Mouse (Mus musculus) cortical plate, adult 2 months (tissue): ENCODE measurements around the gene Ifi202b. TPM values are rescaled to one million over a fixed set of nuclear protein-coding genes. Genes with fewer than 3 reads are reported as not detected.
"Not testable (repeated sequence)": the region's sequence is repeated elsewhere in the genome, so short reads cannot be mapped to it uniquely, and the experiment has no call there.

Experiments
- H3K27ac ChIP-seq: fragments of 200-500 bp; 2 replicates; pipeline ENCODE4 v1.5.1; 2012; ENCODE audit warnings: low read length, control low read depth, inconsistent platforms; ENCODE audit not compliant: insufficient read depth
- H3K4me1 ChIP-seq: fragments of 200-500 bp; 2 replicates; pipeline ENCODE4 v1.6.1; 2011; ENCODE audit warnings: low read length; ENCODE audit not compliant: control insufficient read depth, insufficient read depth
- H3K4me3 ChIP-seq: fragments of 200-500 bp; 2 replicates; pipeline ENCODE4 v1.5.1; 2011; ENCODE audit warnings: mild to moderate bottlenecking, low read length, control low read depth; ENCODE audit not compliant: insufficient read depth
- CTCF ChIP-seq: fragments of 200-500 bp; IDR thresholded peaks from 2 replicates; pipeline ENCODE4 v1.5.1; 2011; ENCODE audit warnings: mild to moderate bottlenecking, control low read depth, low read length; ENCODE audit not compliant: insufficient read depth; ENCODE audit errors: extremely low read depth
- POLR2A ChIP-seq: fragments of 200-500 bp; IDR thresholded peaks from 2 replicates; pipeline ENCODE4 v1.6.1; 2011; ENCODE audit warnings: mild to moderate bottlenecking, low read length, control low read depth; ENCODE audit not compliant: insufficient read depth; ENCODE audit errors: extremely low read depth
- polyA plus RNA-seq: library from polyadenylated mRNA; depleted of rRNA; stranded (reverse); fragments of >200 nt; gene quantifications from 2 replicates; pipeline ENCODE4 v1.2.3, GENCODE M21; 2012; rRNA removed

Ifi202b gene
- polyA plus RNA-seq, result not detected in 2 replicates

DNA sequence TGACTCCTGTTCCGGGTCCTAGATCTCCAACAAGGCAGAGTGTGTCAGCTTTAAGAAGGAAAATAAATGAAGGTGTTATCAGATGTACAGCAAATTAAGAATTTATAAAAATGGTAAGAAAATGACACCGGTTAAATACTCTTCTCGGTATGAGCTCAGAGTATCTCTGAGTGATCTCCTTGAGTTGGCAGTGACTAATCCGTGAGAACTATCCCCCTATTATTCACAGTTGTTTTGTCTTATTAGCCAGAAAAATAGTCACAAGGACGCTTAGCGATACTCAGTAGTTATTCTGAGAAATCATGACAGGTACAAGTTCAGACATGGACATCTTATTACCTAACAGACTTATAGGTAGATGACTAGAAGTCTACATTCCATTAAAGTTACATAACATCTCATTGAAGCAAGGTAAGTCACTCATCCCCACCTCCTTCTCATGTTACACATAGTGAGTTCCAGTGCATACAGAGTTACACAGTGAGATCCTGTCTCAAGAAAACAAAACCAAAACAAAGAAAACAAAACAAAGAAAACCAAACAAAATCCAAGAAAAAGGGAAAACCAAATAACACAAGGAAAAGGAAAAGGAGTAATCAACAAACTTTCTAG lies at the start of gene Ifi202b:
TSS of gene Ifi202b (minus strand) at position 51 of the 612 bp plus-strand sequence.
- not testable (repeated sequence) for H3K4me3 ChIP-seq, H3K27ac ChIP-seq, H3K4me1 ChIP-seq

DNA sequence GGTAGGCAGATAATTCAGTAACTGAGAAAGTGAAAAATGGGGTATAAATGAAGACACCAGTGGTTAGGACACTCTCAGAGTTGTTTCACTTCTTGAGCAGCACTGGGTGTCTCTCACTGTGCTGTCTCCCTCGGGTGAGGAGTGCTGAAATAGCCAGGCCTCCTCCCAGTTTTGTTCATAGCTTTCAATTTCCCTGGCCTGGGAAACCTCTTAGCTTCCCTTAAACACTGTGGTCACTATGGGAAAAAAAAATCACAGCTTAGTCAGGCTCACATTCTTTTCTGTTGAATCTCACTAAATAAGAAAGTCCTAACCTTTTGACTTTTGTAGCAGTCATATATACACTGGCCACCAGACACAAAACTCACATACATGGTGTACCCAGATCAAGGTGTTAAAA lies 49.2 kb upstream of the Ifi202b start, which contains the start of gene Ifi205:
TSS of gene Ifi205 (minus strand) at position 113 of the 400 bp plus-strand sequence.
- TF ChIP-seq CTCF (no peak), POLR2A (no peak)
- Histone ChIP-seq H3K4me3 (no peak within 1 kb of the TSS), H3K4me1 (no peaks in the 10 kb centered on the region), H3K27ac (no peak within 1 kb of the TSS)

DNA sequence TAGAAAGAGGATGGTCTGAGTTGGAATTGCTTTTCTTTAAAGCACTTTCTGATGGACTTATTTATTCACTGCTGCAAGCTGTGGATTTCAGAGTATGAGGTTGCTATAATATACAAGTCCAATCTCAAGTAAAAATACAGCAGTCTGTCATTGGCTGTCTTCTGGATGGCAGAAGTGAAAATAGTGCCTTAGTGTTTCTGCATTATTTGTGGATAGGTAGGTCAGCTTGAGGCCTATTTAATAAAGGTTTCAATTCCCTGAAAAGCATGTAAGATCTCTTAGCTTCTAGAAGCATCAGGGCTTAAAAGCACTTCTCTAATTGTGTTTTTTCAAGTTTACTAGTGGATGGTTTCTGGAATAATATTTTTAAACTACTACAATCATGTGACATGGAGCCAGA lies 24.5 kb upstream of the Ifi202b start:
- H3K4me1 ChIP-seq, H3K4me3 ChIP-seq, H3K27ac ChIP-seq: not testable (repeated sequence)

DNA sequence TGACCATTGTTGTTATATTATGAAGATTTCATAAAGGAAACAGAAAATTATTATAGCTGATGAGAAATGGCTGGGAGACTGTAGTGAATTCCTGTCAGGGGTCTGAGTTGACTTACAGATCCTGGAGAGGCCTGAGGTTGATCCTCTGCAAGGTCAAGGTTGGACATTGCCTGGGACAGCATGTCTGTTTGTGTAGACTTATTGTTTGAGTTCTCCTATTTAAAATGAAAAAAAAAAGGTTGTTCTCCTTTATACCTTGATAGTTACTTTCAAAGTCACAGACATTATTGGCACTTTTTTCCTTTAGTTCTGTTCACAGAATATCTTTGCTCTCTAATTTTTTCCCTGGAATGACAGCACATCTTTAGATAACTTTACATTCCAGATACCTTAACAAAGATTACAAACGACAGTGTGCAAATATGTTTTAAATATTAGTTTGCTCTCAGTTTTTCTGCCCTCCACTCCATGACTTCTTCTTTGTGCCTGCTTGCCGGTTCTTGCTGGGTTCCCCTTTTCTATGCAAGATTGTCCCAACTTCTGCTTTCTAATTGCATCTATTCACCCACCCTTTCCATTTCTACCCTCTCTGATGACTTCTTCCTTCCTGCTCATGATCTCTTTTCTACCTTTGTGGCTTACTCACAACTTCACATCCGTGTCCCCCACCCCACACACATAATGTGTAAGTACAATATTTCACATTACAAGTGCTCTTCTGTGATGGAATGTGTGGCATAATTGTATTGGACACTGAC lies 22.0 kb upstream of the Ifi202b start:
- H3K4me3 ChIP-seq, H3K27ac ChIP-seq, H3K4me1 ChIP-seq: not testable (repeated sequence)

DNA sequence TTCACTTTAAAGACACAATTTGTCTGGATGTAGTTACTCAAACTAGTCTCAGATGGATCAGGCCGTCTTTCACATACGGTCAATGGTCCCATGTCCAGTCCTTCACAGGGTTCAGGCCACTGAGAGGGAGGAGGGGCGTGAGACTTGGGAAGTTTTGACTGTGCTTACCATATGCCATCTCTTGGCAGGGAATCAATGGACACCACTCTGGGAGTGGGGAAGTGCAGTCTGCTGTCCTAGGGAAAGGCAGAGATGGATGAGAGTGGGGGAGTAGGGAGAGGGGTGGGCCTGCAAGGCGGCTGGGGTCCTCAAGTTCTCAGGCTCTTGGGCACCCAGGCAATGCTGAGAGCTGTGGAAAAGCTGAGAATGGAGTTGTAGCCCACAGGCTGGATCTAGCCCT lies 12.5 kb upstream of the Ifi202b start:
- no peak for TF ChIP-seq CTCF
- no peak for TF ChIP-seq POLR2A
- Histone ChIP-seq H3K27ac (no peak overlapping the region), H3K4me1 (no peaks in the 10 kb centered on the region), H3K4me3 (no peak overlapping the region)

DNA sequence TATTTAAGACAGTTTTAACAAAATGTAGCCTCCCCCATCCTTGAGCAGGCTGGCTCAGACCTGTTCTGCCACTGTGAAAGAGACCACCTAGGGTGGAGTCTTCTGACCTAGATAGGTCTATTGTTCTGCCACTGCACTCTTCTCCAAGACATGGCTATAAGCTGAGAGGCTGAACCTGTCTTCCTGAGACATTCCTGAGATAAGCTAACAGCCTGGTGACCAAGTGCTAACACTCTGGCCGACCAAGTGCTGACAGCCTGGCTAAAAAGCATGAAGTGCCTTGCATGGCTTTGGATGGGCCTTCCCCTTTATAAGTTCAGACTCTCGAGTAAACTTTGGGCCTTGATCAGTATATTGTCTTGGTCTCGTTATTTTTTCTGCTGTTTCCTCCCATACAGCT lies 1.5 kb downstream of the Ifi202b start:
- H3K4me1 ChIP-seq, H3K4me3 ChIP-seq, H3K27ac ChIP-seq: not testable (repeated sequence)

DNA sequence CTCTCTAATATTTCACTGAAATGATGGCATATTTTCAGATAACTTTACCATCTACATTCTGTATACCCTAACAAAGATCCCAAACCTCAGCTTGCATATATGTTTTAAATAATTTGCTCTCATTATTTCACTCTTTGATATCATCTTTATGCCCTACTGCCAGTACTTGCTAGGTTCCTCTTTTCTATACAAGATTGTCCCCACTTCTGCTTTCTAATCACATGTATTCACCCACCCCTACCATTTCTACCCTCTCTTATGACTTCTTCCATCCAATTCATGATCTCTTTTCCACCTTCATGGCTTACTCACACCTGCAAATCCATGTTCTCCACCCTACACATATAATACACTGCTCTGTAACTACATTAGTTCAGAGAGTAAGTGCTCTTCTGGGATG lies 4.9 kb downstream of the Ifi202b start:
- no peak for TF ChIP-seq CTCF
- TF ChIP-seq POLR2A, result no peak
- Histone ChIP-seq H3K4me1 (no peaks in the 10 kb centered on the region; the same call in 1 of the 2 replicates), H3K4me3 (no peak overlapping the region), H3K27ac (no peak overlapping the region)

DNA sequence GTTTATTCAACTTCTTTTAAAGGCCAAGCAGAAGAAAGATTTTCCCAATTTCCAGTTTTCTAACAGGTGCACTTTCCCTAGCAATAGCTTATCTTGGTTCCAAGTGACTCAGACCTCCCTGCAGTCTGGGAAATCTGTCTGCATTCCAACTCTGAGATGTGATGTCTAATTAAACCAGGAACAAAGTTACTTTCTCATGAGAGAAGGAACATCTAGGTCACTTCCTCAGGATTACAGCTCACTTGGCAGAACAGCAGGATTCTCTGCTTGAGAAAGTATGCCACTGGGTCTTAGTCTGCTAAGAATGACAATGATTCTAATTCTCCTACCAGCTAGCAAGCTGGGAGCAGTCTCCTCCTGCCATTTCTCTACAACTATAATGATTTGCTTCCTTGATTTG lies 9.4 kb downstream of the Ifi202b start:
- no peak overlapping the region for H3K27ac ChIP-seq
- no peak overlapping the region for H3K4me3 ChIP-seq
- H3K4me1 ChIP-seq, result no peaks in the 10 kb centered on the region; the same call in 1 of the 2 replicates
- TF ChIP-seq CTCF (no peak), POLR2A (no peak)

DNA sequence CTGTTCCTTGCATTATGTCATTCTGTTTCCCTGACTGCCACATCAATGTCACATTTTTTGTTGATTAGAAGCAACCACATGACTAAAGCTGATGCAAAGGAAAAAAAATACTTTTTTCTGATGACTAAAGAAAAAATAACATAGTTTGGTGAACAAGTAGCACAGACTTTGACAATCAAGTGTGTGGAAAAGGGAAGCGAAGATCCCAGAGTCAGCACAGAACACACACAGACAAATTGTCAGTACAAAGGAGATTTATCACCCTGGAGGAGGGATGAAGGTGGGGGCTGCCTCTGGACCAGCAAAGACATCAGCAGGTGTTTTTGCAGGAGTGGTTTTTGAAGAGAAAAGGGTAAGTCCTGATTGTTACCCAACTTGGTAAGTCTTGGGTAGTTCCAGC lies 21.1 kb downstream of the Ifi202b start:
- H3K27ac ChIP-seq, H3K4me3 ChIP-seq, H3K4me1 ChIP-seq: not testable (repeated sequence)

DNA sequence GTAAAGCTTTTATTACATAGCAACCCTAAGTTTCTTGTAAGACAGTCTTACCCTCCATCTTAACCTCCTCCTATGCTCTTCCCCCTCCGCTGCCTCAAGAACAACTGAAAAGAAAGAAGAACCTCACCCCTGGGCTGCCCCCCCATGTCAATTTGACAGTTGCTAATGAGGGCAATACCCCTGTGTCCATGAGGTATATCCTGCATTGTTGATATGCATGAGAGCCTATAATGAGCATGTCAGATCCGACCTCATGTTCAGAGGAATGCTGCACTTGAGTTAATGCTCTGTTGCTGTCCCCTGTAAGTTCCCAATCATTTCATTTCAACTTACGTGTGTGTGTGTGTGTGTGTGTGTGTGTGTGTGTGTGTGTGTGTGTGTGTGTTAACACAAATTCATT lies 22.5 kb downstream of the Ifi202b start:
- H3K4me1 ChIP-seq, H3K27ac ChIP-seq, H3K4me3 ChIP-seq: not testable (repeated sequence)

DNA sequence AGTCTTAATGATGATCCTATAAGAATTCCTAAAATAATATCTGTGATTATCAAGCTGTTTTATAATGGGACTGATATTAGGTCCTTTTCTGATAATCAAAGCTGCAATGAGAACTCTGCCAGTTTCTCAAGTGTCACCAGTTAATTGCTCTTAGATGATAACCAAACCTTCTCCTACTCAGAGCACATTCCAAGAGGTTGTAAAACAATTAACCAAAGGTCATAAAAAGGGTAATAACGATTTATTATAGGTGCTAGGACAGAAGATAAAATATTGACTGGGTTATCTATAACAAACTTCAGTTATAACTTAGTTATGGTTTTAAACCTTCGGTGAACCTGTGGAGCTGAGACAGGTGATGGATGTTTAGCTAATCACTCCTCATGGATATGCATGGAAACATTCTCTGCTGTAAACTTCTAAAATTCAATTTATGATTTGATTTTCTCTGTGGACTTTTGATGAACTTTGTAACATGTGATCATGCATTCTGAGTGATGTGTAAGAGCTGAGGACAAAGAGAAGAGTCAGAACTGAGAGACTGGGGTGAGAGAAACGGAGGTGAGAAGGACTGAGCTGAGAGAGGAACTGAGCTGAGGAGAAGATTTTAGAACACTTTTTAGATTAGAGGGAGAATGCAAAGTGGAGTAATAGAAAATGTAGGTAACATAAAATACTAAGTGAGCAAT lies 26.6 kb downstream of the Ifi202b start:
- H3K4me3 ChIP-seq, H3K27ac ChIP-seq, H3K4me1 ChIP-seq: not testable (repeated sequence)
